Mouse (Mus musculus) C2C12 (cell line): ENCODE measurements at regions not wholly inside any gene's neighbourhood (a gene's known extent, or its start where the extent isn't known, plus 50 kb on each side); places are given as distances from the start of the nearest gene placed in this dataset.
A peak's percentile ranks its signal among the peaks of the same experiment; 100 is the strongest.

Source experiments
- H3K27me3 ChIP-seq: one replicate; pipeline ENCODE4 v1.6.1; 2011; ENCODE audit not compliant: control insufficient read depth, insufficient read depth, insufficient read length
- H3K36me3 ChIP-seq: one replicate; pipeline ENCODE4 v1.6.1; 2011; ENCODE audit not compliant: control insufficient read depth, insufficient read depth
- H3K4me3 ChIP-seq: one replicate; pipeline ENCODE4 v1.5.1; 2011; ENCODE audit warnings: mild to moderate bottlenecking, control low read depth; ENCODE audit not compliant: poor library complexity, insufficient read depth, severe bottlenecking
- H3K79me2 ChIP-seq: one replicate; pipeline ENCODE4 v1.6.1; 2011; ENCODE audit not compliant: control insufficient read depth, insufficient read depth
- H3K79me3 ChIP-seq: one replicate; pipeline ENCODE4 v1.6.1; 2011; ENCODE audit warnings: low read depth, control low read depth
- H3ac ChIP-seq: one replicate; pipeline ENCODE3; 2011; ENCODE audit warnings: low read depth; ENCODE audit not compliant: control insufficient read depth, insufficient read length
- CEBPB ChIP-seq: IDR thresholded peaks from one replicate; pipeline ENCODE4 v1.6.1; 2011; ENCODE audit warnings: low read depth, mild to moderate bottlenecking, control low read depth, moderate library complexity
- CTCF ChIP-seq: IDR thresholded peaks from one replicate; pipeline ENCODE4 v1.5.1; 2011; ENCODE audit not compliant: control insufficient read depth, insufficient read depth, insufficient read length
- FOSL1 ChIP-seq: IDR thresholded peaks from one replicate; pipeline ENCODE4 v1.8.0; 2011; ENCODE audit warnings: mild to moderate bottlenecking, low read length; ENCODE audit not compliant: poor library complexity, insufficient read depth, severe bottlenecking
- MAX ChIP-seq: IDR thresholded peaks from one replicate; pipeline ENCODE4 v1.6.1; 2011; ENCODE audit warnings: mild to moderate bottlenecking, control low read depth
- MYOD1 ChIP-seq: IDR thresholded peaks from one replicate; pipeline ENCODE4 v1.6.1; 2011; ENCODE audit warnings: low read depth; ENCODE audit not compliant: control insufficient read depth, insufficient read length
- MYOG ChIP-seq: IDR thresholded peaks from one replicate; pipeline ENCODE4 v1.6.1; 2011; ENCODE audit not compliant: control insufficient read depth, insufficient read length; ENCODE audit errors: extremely low read depth
- USF1 ChIP-seq: IDR thresholded peaks from one replicate; pipeline ENCODE4 v1.6.1; 2011; ENCODE audit warnings: low read depth, mild to moderate bottlenecking, control low read depth, moderate library complexity

DNA sequence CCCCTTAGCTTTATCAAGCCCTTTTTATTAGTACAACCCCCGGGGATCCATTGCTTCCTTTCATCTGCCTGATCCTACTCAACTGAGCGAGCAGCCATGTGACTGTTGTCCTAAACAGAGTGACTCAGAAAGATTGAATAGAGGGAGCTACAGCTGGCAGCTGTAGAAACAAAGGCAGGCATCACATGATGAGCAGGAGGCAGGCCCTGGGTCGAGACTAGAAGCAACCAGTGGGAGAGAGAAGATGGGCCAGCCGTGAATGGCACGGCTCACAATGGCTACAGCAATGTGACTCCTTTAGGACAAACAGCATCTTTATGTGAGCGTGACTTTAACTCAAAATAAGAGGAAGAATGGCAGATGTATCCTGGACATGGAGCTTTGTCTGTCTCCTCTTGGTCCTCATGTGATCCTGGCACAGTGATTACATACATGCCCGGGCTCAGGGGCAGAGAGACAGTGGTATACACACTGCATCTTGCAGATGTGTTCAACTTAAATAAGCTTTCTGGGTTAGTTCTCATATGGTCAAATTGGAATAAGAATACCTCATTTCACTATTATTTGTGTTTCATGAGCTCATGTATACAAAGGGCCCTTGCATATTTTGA is 60.1 kb upstream of the Fam13c start:
- no peak overlapping the region for H3ac ChIP-seq
- no peaks in the 10 kb centered on the region for H3K27me3 ChIP-seq
- no peaks in the 10 kb centered on the region for H3K79me2 ChIP-seq
- H3K79me3 ChIP-seq = no peaks in the 10 kb centered on the region
- TF ChIP-seq MYOD1 (peak; percentile 22), USF1 (no peak)
- no peaks in the 10 kb centered on the region for H3K36me3 ChIP-seq
- no peak overlapping the region for H3K4me3 ChIP-seq

GRCm38 (mm10) chr10:70384689-70385088 is 55.6 kb upstream of the Fam13c start:
- no peaks in the 10 kb centered on the region for H3K79me2 ChIP-seq
- no peaks in the 10 kb centered on the region for H3K36me3 ChIP-seq
- TF ChIP-seq MAX (no peak), USF1 (no peak), MYOD1 (no peak), FOSL1 (no peak), MYOG (no peak), CTCF (no peak), CEBPB (no peak)
- no peaks in the 10 kb centered on the region for H3K27me3 ChIP-seq
- H3K4me3 ChIP-seq = no peak overlapping the region
- H3K79me3 ChIP-seq = no peaks in the 10 kb centered on the region
- no peak overlapping the region for H3ac ChIP-seq

GRCm38 (mm10) chr10:70387729-70388128 is 52.6 kb upstream of the Fam13c start:
- H3K79me3 ChIP-seq = no peaks in the 10 kb centered on the region
- TF ChIP-seq MAX (no peak), MYOD1 (no peak), FOSL1 (no peak), MYOG (no peak)
- H3K79me2 ChIP-seq = no peaks in the 10 kb centered on the region
- H3ac ChIP-seq = no peak overlapping the region
- no peaks in the 10 kb centered on the region for H3K36me3 ChIP-seq
- H3K4me3 ChIP-seq = no peak overlapping the region
- no peaks in the 10 kb centered on the region for H3K27me3 ChIP-seq
